Mouse (Mus musculus) cerebellum, adult 11 months (tissue): ENCODE measurements around the gene Sds.

Source experiments
- DNase-seq: peaks from one replicate; pipeline ENCODE4 v3.0.0; 2022

Sds gene

GRCm38 (mm10) chr5:120476296-120476695 lies at the start of gene Sds:
TSS of gene Sds (plus strand) at chr5:120476526.
- no peak for DNase-seq

GRCm38 (mm10) chr5:120426572-120426971 lies 49.8 kb upstream of the Sds start:
- no peak for DNase-seq

- no peak for DNase-seq
Observed at GRCm38 (mm10) chr5:120427451-120427938, 48.8 kb upstream of the Sds start.

GRCm38 (mm10) chr5:120428189-120428838 lies 48.0 kb upstream of the Sds start:
- no peak for DNase-seq

GRCm38 (mm10) chr5:120428990-120429389 lies 47.3 kb upstream of the Sds start:
- no peak for DNase-seq

- no peak for DNase-seq
Observed at GRCm38 (mm10) chr5:120429692-120430091, 46.6 kb upstream of the Sds start.

GRCm38 (mm10) chr5:120431001-120431583 lies 45.2 kb upstream of the Sds start:
- no peak for DNase-seq

GRCm38 (mm10) chr5:120431649-120432485 lies 44.5 kb upstream of the Sds start, which contains the start of gene Lhx5:
TSS of gene Lhx5 (plus strand) at chr5:120431699.
- no peak for DNase-seq

- no peak for DNase-seq
Observed at GRCm38 (mm10) chr5:120432486-120433015, 43.8 kb upstream of the Sds start.

GRCm38 (mm10) chr5:120433135-120433760 lies 43.1 kb upstream of the Sds start:
- no peak for DNase-seq

- DNase-seq = no peak
Observed at GRCm38 (mm10) chr5:120434231-120434735, 42.0 kb upstream of the Sds start.

- no peak for DNase-seq
Observed at GRCm38 (mm10) chr5:120435006-120435681, 41.2 kb upstream of the Sds start.

- no peak for DNase-seq
Observed at GRCm38 (mm10) chr5:120435731-120436501, 40.4 kb upstream of the Sds start.

GRCm38 (mm10) chr5:120436885-120437495 lies 39.3 kb upstream of the Sds start:
- no peak for DNase-seq

GRCm38 (mm10) chr5:120437539-120437938 lies 38.8 kb upstream of the Sds start:
- no peak for DNase-seq

GRCm38 (mm10) chr5:120437986-120438385 lies 38.3 kb upstream of the Sds start:
- no peak for DNase-seq

GRCm38 (mm10) chr5:120438469-120438868 lies 37.9 kb upstream of the Sds start:
- DNase-seq = no peak

GRCm38 (mm10) chr5:120438991-120439710 lies 37.2 kb upstream of the Sds start:
- no peak for DNase-seq

GRCm38 (mm10) chr5:120439887-120440670 lies 36.2 kb upstream of the Sds start:
- no peak for DNase-seq
